ENCODE assay signal across 14 mouse cellular contexts in the genomic region with DNA sequence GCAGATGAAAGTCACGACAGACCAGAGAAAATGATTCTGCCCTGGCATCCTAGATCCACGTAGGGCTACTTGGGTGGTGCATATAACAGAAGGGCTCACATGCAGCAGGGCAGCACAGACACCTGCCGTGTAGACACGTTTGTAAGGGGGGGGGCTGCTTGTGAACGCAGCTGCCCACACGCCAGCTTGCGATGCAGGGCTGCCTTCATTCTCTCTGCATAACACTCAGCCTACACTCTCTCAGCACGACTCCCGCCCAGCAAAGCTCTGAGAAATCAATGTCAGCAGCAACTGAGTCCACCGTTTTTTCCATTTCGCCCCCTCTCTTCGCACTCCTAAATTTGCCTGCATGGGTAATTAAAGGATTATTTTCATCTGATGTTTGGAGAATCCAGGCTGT. TPM values are rescaled to one million over a fixed set of nuclear protein-coding genes. Genes with fewer than 3 reads are reported as not detected.
DNase-seq lines count a peak whose midpoint lies in the region; ATAC-seq and TF ChIP-seq lines count a peak whose summit lies in the region.
"Had no signal": no experiment of that assay in that cellular context is flagged by ENCODE, and none has a peak within 500 bp of the region (broad histone marks: within the 10 kb centered on the region; RNA-seq: fewer than 3 reads in every experiment).

No protein-coding gene starts in this region.

- H3K4me2 ChIP-seq in midbrain, postnatal 0 days (ENCODE audit: low read depth, low read length, poor library complexity, severe bottlenecking): no peak overlapping the region
- H3K4me2 ChIP-seq: heart, embryonic 12.5 days; hindbrain, embryonic 15.5 days had no signal

- no peaks in the 10 kb centered on the region for H3K9me3 ChIP-seq in midbrain, postnatal 0 days (ENCODE audit: low read length)
- H3K9me3 ChIP-seq in midbrain, embryonic 10.5 days (replicated peaks): no peaks in the 10 kb centered on the region
- H3K9me3 ChIP-seq: heart, embryonic 12.5 days; hindbrain, embryonic 15.5 days had no signal

- DNase-seq in midbrain, postnatal 0 days (ENCODE audit: low spot score): peak; percentile 19
- no peak for DNase-seq in midbrain, embryonic 10.5 days (ENCODE audit: low spot score)
- DNase-seq in layer of hippocampus, adult 2 months (ENCODE audit: low spot score in 2 of 2): peak; percentile 56 to 84
- peak; percentile 66 to 77 for DNase-seq in left cerebral cortex, postnatal 10 days (ENCODE audit: extremely low spot score in 1 of 2, low spot score in 2 of 2)
- peak; percentile 30 for DNase-seq in right cerebral cortex, postnatal 4 days
- DNase-seq in kidney, postnatal 10 days: no peak
- DNase-seq in ovary, postnatal 10 days (ENCODE audit: low spot score): no peak
- DNase-seq in embryo, embryonic 11 days: no peak
- DNase-seq: adrenal gland, postnatal 25 days; cerebellum, adult 18-20 months; lung, postnatal 4 days had no signal

- H3K36me3 ChIP-seq in midbrain, postnatal 0 days (ENCODE audit: insufficient read depth, low read length): no peaks in the 10 kb centered on the region
- H3K36me3 ChIP-seq in midbrain, embryonic 10.5 days: no peaks in the 10 kb centered on the region
- H3K36me3 ChIP-seq: heart, embryonic 12.5 days; hindbrain, embryonic 15.5 days had no signal

- H3K9ac ChIP-seq in midbrain, postnatal 0 days (replicated peaks; ENCODE audit: low read length, poor library complexity, severe bottlenecking): no peak overlapping the region
- H3K9ac ChIP-seq: heart, embryonic 12.5 days; hindbrain, embryonic 15.5 days had no signal

- no peaks in the 10 kb centered on the region for H3K27me3 ChIP-seq in midbrain, postnatal 0 days (ENCODE audit: insufficient read depth, low read length)
- no peaks in the 10 kb centered on the region for H3K27me3 ChIP-seq in midbrain, embryonic 10.5 days (ENCODE audit: low read depth, poor library complexity, severe bottlenecking)

- no peak overlapping the region for H3K4me3 ChIP-seq in midbrain, postnatal 0 days (ENCODE audit: low read depth, low read length)
- no peak overlapping the region for H3K4me3 ChIP-seq in midbrain, embryonic 10.5 days
- H3K4me3 ChIP-seq in layer of hippocampus, adult 2 months: no peak overlapping the region
- H3K4me3 ChIP-seq: heart, embryonic 12.5 days; hindbrain, embryonic 15.5 days had no signal

- no peaks in the 10 kb centered on the region for H3K4me1 ChIP-seq in midbrain, postnatal 0 days (ENCODE audit: insufficient read depth, low read length)
- H3K4me1 ChIP-seq in midbrain, embryonic 10.5 days: peaks cover 14% of the 10 kb centered on the region
- H3K4me1 ChIP-seq: heart, embryonic 12.5 days had no signal

- WGBS in midbrain, postnatal 0 days: 40% methylated on average over 12 of the region's 12 CpGs
- WGBS in midbrain, embryonic 10.5 days: 77% methylated on average over 12 of the region's 12 CpGs

- intact Hi-C loops in left cerebral cortex, postnatal 10 days (cut with DNase I): no loop called here

- no peak overlapping the region for H3K27ac ChIP-seq in midbrain, postnatal 0 days (ENCODE audit: low read depth, low read length)
- H3K27ac ChIP-seq in midbrain, embryonic 10.5 days (replicated peaks): no peak overlapping the region
- peak overlapping the region; percentile 74 for H3K27ac ChIP-seq in layer of hippocampus, adult 2 months
- H3K27ac ChIP-seq: hindbrain, embryonic 15.5 days; kidney, postnatal 0 days had no signal

- TF ChIP-seq CTCF in midbrain, postnatal 0 days (IDR thresholded peaks at IDR 0.05): no peak
- TF ChIP-seq CTCF in layer of hippocampus, adult 2 months (conservative IDR thresholded peaks at IDR 0.05): no peak

- no peak for ATAC-seq in midbrain, postnatal 0 days (ENCODE audit: low FRiP score)

RNA-seq across cellular contexts. Expression of a gene that starts 23.5 kb away (rescaled TPM):
- 486 and 500 TPM in 2 replicates for total RNA-seq in midbrain, postnatal 0 days (2014; rRNA removed)
- polyA plus RNA-seq in midbrain, postnatal 0 days (2015; fragmentation: Nextera tagmentation; extraction: Ambion mirVana): 426 and 440 TPM in 2 replicates
- 27.8 and 42.4 TPM in 2 replicates for polyA plus RNA-seq in midbrain, embryonic 10.5 days (2016; fragmentation: Nextera tagmentation; extraction: Ambion mirVana)
- 1,000 to 10,000 TPM; 1,799 to 1,811 TPM for total RNA-seq in layer of hippocampus, adult 2 months (2021)
- 100 to 1,000 TPM; 821 to 879 TPM for total RNA-seq in left cerebral cortex, postnatal 10 days (2021)

Comparison
In these comparisons a context has a peak if more than half of its experiments do, and no peak if none do; other contexts are left out.
1. DNase-seq: peak in midbrain, postnatal 0 days (single experiment), layer of hippocampus, adult 2 months (2 of 2), left cerebral cortex, postnatal 10 days (2 of 2) and right cerebral cortex, postnatal 4 days (single experiment); none in midbrain, embryonic 10.5 days (single experiment), kidney, postnatal 10 days (single experiment), ovary, postnatal 10 days (single experiment) and embryo, embryonic 11 days (single experiment).